Mouse (Mus musculus) neural tube, embryonic 14.5 days (tissue): ENCODE measurements around the gene AK157302. TPM values are rescaled to one million over a fixed set of nuclear protein-coding genes. Genes with fewer than 3 reads are reported as not detected.
"Not testable (repeated sequence)": the region's sequence is repeated elsewhere in the genome, so short reads cannot be mapped to it uniquely, and the experiment has no call there.

Experiments used
- ATAC-seq: fragments of 200-750 bp; cut with Nextera tagmentation; 2 replicates; pipeline ENCODE4 v1.8.0; 2017; ENCODE audit warnings: low read depth, mild to moderate bottlenecking, moderate TSS enrichment, moderate library complexity
- H3K27ac ChIP-seq: fragments of 300-500 bp; sonication (generic); 2 replicates; pipeline ENCODE4 v1.5.1; 2014; ENCODE audit warnings: low read depth, mild to moderate bottlenecking, control low read depth, low read length, moderate library complexity, mixed read lengths
- H3K27me3 ChIP-seq: fragments of 300-500 bp; sonication (generic); 2 replicates; pipeline ENCODE4 v1.6.1; 2014; ENCODE audit warnings: low read length; ENCODE audit not compliant: control insufficient read depth, insufficient read depth
- H3K36me3 ChIP-seq: fragments of 300-500 bp; sonication (generic); 2 replicates; pipeline ENCODE4 v1.6.1; 2014; ENCODE audit warnings: low read length, mixed read lengths; ENCODE audit not compliant: control insufficient read depth, insufficient read depth
- H3K4me1 ChIP-seq: fragments of 300-500 bp; sonication (generic); 2 replicates; pipeline ENCODE4 v1.6.1; 2014; ENCODE audit warnings: low read length; ENCODE audit not compliant: control insufficient read depth, insufficient read depth
- H3K4me2 ChIP-seq: fragments of 300-500 bp; sonication (generic); 2 replicates; pipeline ENCODE4 v1.6.1; 2014; ENCODE audit warnings: mild to moderate bottlenecking, low read depth, low read length, control low read depth
- H3K4me3 ChIP-seq: fragments of 300-500 bp; sonication (generic); 2 replicates; pipeline ENCODE4 v1.5.1; 2014; ENCODE audit warnings: low read depth, low read length, control low read depth, mixed read lengths
- H3K9ac ChIP-seq: fragments of 300-500 bp; sonication (generic); replicated peaks from 2 replicates; pipeline ENCODE4 v1.6.1; 2014; ENCODE audit warnings: low read depth, mild to moderate bottlenecking, control low read depth, low read length, mixed read lengths
- H3K9me3 ChIP-seq: fragments of 300-500 bp; sonication (generic); 2 replicates; pipeline ENCODE4 v1.6.1; 2016; ENCODE audit warnings: low read length; ENCODE audit not compliant: control insufficient read depth
- WGBS: fragments of 180-500 bp; shearing (Covaris S2); extraction: QIAGEN DNeasy Blood & Tissue Kit; methylation state at CpG from one replicate; pipeline ENCODE4 v1.1.7; 2014; 5-methylcytosine and 5-hydroxymethylcytosine counted together
- polyA plus RNA-seq: library from polyadenylated mRNA; unstranded; fragments of >200 nt; fragmentation: Nextera tagmentation; extraction: Ambion mirVana; gene quantifications from 2 replicates; pipeline ENCODE4 v1.2.1, GENCODE M21; 2014

The AK157302 gene
- polyA plus RNA-seq, 1 experiment from 2014 or later: 0.67 TPM

DNA sequence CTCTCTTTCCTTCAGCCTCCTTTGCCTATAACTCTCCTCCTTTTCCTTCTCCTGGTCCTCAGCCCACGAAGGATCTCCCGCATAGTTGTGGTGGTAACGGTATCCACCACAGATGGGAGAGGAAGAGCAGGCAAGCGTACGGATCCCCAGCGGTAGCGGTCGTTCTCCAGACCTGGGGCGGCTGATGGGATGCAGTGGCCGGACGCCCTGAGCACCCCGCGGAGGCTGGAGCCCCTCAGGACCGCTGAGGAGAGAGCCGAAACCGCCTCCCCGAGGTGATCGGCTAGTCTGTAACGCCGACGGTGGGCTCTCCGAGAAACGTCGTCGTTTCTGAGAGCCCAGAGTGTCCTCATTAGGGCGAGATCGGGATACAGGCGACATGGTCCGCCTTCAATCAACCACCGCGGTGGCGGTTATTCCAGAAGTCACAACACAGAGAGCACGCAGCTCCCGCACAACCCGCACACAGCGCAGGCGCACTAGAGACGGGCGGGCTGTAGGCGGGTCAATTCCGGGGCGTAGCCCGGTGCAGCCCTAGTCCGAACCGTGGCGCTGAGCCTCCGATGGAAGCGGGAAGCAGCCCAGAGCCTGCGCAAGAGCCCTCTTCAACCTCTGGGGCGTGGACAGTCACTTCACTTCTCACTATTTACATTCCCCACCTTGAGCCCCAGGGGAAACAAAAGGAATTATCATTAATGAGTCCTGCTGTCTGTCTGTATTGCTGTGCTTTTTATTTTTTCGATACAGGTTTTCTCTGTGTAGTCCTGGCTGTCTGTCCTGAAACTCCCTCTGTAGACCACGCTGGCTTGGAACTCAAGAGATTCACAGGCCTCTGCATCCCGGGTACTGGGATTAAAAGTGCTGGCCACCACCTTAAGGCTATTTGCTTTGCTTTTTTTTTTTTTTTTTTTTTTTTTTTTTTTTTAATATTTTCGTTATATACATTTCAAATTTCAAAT, 26.7 kb upstream of the AK157302 start, which contains the start of gene Nkapl:
Gene Nkapl (minus strand): TSS at position 449 of the 959 bp plus-strand sequence.
- H3K36me3 ChIP-seq: no peaks in the 10 kb centered on the region
- WGBS: under 1% methylated on average over 54 of the region's 54 CpGs
- H3K27ac ChIP-seq: peak within 1 kb of the TSS; percentile 72; the same call in 1 of the 2 replicates
- no peaks in the 10 kb centered on the region for H3K4me1 ChIP-seq
- H3K27me3 ChIP-seq: no peaks in the 10 kb centered on the region
- peak within 1 kb of the TSS; percentile 53 for H3K4me3 ChIP-seq
- peak; percentile 100 for ATAC-seq
- no peaks in the 10 kb centered on the region for H3K9me3 ChIP-seq
- peak within 1 kb of the TSS; percentile 71 for H3K4me2 ChIP-seq
- H3K9ac ChIP-seq: peak within 1 kb of the TSS; percentile 80

DNA sequence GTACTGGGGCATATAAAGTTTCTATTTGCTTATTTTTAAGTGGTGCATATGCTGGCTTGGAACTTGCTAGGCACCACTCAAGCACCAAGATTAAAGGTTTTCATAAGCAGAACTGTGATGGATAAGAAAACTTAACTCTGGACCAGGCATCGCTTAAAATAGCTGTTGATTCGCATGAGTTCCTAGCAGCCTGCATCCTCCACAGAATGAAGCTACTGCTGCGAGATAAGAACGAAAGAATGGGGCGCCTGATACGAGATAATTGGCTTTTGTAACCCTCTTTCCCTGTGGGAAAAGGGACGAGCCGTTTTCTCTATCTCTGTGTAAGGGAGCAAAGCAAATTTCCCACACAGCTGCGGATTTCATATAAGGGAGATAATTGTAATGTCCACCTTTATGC, 25.9 kb upstream of the AK157302 start:
- no peaks in the 10 kb centered on the region for H3K27me3 ChIP-seq
- no peaks in the 10 kb centered on the region for H3K4me1 ChIP-seq

DNA sequence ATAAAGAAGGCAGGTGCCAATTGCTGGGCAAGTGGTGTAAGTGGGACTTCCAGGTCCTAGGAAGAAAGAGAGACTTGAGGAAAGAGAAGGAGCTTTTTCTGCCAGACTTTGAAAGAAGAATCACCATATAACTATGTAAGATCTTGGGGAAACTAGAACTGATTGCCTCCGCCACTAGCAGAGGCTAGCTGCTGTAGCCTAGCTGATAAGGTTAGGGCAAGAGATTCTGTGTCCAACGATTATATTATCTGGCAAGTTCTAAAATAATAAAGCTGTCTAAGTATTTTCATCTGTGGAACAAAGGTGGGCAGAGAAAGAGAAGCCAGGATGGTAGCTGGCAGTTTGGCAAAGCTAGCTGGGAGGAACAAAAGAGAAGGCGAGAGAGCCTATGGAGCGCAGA, 22.6 kb upstream of the AK157302 start:
- ATAC-seq: no peak
- 28% methylated on average over 4 of the region's 4 CpGs for WGBS
- Histone ChIP-seq H3K27me3 (no peaks in the 10 kb centered on the region), H3K36me3 (no peaks in the 10 kb centered on the region), H3K4me1 (no peaks in the 10 kb centered on the region), H3K4me2 (no peak overlapping the region), H3K9me3 (no peaks in the 10 kb centered on the region), H3K4me3 (no peak overlapping the region), H3K9ac (no peak overlapping the region), H3K27ac (no peak overlapping the region)

More for the DNA sequence above, 25.9 kb upstream of the AK157302 start:
- no peaks in the 10 kb centered on the region for H3K36me3 ChIP-seq
- H3K4me3 ChIP-seq: no peak overlapping the region
- no peaks in the 10 kb centered on the region for H3K9me3 ChIP-seq
- no peak for ATAC-seq
- 38% methylated on average over 9 of the region's 9 CpGs for WGBS
- no peak overlapping the region for H3K27ac ChIP-seq
- H3K4me2 ChIP-seq: peak overlapping the region; percentile 71
- no peak overlapping the region for H3K9ac ChIP-seq

DNA sequence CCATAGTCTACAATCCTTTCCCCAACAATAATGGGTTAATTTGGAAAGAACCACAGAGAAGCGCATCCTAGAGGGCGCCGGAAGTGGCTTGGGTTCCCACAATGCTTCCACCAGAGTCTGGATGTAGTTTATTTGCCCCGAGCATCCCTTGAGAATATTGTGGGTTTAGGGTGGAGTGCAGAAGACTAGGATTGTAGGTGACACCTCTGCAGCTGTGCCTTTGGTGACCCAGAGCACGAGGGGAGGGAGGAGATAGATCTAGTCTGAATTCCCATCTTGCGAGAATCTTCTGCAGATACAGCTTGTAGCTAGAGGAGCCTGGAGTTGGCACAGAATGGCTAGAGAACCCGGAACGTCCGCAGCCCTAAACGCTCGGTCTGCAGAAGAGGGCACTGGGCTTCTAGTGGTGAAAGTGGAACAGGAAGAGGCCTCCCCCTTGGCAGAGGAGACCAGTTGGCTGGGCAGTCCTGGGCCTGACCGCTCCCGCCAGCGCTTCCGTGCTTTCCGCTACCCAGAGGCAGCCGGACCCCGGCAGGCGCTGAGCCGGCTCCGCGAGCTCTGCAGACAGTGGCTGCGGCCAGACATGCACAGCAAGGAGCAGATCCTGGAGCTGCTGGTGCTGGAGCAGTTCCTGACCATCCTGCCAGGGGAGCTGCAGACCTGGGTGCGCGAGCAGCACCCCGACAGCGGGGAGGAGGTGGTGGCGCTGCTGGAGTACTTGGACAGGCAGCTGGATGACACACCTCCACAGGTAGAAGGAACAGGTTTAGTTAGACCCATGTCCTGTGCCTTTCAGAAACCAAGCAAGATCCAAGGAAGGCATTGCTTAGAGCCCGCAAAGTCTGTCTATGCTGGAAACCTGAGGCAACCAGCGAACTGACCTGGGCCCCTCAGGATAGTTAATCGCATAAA, 16.0 kb upstream of the AK157302 start, which contains the start of the genes Zkscan4 and Gm10065:
Gene Zkscan4 (plus strand): TSS at position 149 of the 912 bp plus-strand sequence.
Gene Gm10065 (minus strand): TSS at position 683 of the 912 bp plus-strand sequence.
- H3K27ac ChIP-seq: peak within 1 kb of the TSS; percentile 75
- H3K4me3 ChIP-seq: peak within 1 kb of the TSS; percentile 63
- 6% methylated on average over 21 of the region's 31 CpGs for WGBS
- H3K9ac ChIP-seq: peak within 1 kb of the TSS; percentile 59
- H3K4me2 ChIP-seq: peak within 1 kb of the TSS; percentile 57
- ATAC-seq: peak; percentile 94
- H3K27me3 ChIP-seq, H3K36me3 ChIP-seq, H3K9me3 ChIP-seq, H3K4me1 ChIP-seq: not testable (repeated sequence)

DNA sequence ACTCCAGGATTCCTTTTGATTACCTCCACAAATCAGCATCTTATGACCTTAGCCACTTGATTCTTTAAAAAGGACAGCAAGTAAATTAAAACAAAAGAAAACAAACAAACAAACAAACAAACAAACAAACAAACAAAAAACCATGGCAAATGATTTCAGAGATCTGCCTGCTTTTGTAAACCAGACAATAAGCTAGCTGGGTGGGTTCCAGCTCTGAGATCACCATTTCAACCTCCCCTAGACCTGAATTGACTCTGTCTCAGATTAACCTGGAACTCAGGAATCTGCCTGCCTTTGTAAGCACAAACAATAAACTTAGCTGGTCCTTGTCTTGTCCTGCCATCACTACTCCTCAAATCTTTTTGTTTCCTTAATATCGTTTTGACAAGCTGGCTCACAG, 8.1 kb upstream of the AK157302 start:
- H3K4me3 ChIP-seq: no peak overlapping the region
- H3K27me3 ChIP-seq: no peaks in the 10 kb centered on the region
- peaks cover 11% of the 10 kb centered on the region; the same call in 1 of the 2 replicates for H3K36me3 ChIP-seq
- 92% methylated on average over 1 of the region's 1 CpGs for WGBS
- no peaks in the 10 kb centered on the region for H3K9me3 ChIP-seq
- no peak for ATAC-seq
- H3K4me2 ChIP-seq: no peak overlapping the region
- H3K27ac ChIP-seq: no peak overlapping the region
- H3K9ac ChIP-seq: no peak overlapping the region
- H3K4me1 ChIP-seq: no peaks in the 10 kb centered on the region

DNA sequence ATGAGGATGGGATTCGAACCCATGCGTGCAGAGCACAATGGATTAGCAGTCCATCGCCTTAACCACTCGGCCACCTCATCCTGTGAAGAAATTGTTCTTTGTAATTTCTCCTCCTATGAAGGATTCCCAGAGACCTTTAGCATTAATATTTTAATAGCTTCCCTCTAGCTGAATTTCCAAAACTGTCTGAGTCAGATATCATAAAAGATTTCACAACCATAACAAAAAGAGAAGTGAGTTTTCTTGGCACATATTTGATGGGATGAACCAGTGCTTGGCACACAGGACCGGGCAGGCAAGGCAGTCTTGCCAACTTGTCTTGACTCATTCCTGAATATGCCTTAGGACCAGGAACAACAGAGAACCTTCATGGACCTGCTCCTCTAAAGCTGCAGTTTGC, 2.2 kb upstream of the AK157302 start:
- no peak for ATAC-seq
- no peak overlapping the region for H3K4me2 ChIP-seq
- H3K27me3 ChIP-seq: no peaks in the 10 kb centered on the region
- H3K9me3 ChIP-seq: no peaks in the 10 kb centered on the region
- no peaks in the 10 kb centered on the region for H3K4me1 ChIP-seq
- H3K27ac ChIP-seq: no peak overlapping the region
- 91% methylated on average over 5 of the region's 5 CpGs for WGBS
- H3K4me3 ChIP-seq: no peak overlapping the region
- H3K9ac ChIP-seq: no peak overlapping the region
- H3K36me3 ChIP-seq: no peaks in the 10 kb centered on the region

DNA sequence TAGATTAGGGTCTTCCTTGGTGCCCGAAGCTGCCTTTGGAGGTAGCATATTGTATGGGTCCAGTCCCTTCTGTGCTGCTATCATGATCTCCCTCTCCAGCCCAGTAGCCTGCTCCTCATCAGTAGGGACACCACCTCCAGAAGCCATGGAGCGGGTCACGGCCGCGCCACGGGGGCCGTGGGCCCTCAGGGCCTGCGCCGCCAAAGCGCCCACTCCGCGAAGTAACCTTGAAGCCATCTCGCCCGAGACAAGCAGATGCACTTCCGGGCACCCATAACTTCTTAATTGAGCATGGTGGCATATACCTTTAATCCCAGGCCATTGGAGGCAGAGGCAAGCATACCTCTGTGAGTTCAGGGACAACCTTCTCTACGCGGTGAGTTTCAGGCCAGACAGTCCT, 6.2 kb downstream of the AK157302 start, which contains the start of gene Gm11273:
Gene Gm11273 (minus strand): TSS at position 237 of the 400 bp plus-strand sequence.
- not testable (repeated sequence) for H3K27me3 ChIP-seq, H3K36me3 ChIP-seq, H3K9ac ChIP-seq, H3K4me2 ChIP-seq, H3K4me1 ChIP-seq, H3K4me3 ChIP-seq, H3K9me3 ChIP-seq, ATAC-seq, H3K27ac ChIP-seq
- 94% methylated on average over 17 of the region's 17 CpGs for WGBS

DNA sequence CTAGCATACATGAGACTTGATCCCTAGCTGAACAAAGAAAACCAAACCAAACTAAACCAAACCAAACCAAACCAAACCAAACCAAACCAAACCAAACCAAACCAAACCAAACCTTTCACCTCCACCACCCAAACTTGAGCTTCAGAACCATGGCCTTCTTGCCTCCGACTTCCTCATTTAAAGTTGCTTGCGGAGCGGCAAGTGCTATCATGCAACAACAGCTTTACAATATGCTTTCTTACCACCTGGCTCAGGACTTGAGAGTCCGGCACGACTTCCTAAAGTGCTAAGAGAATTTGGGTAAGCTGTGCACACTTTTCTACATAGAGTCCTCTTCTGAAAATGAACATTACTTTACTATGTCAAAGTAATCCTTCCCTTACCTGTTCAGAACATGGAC, 7.3 kb downstream of the AK157302 start:
- no peak overlapping the region for H3K4me3 ChIP-seq
- no peaks in the 10 kb centered on the region for H3K27me3 ChIP-seq
- H3K4me1 ChIP-seq: no peaks in the 10 kb centered on the region
- no peak for ATAC-seq
- H3K36me3 ChIP-seq: no peaks in the 10 kb centered on the region
- H3K9ac ChIP-seq: no peak overlapping the region
- H3K4me2 ChIP-seq: no peak overlapping the region
- H3K9me3 ChIP-seq: no peaks in the 10 kb centered on the region
- 84% methylated on average over 5 of the region's 5 CpGs for WGBS
- H3K27ac ChIP-seq: no peak overlapping the region
